Mouse (Mus musculus) lung, embryonic 14.5 days (tissue): ENCODE data around the gene Fgd6. TPM values are rescaled to one million over a fixed set of nuclear protein-coding genes. Genes with fewer than 3 reads are reported as not detected.

Source experiments
- ATAC-seq: fragments of 200-750 bp; cut with Nextera tagmentation; 2 replicates; pipeline ENCODE4 v1.8.0; 2017; ENCODE audit warnings: mild to moderate bottlenecking, moderate TSS enrichment, moderate library complexity; ENCODE audit not compliant: insufficient read depth
- DNase-seq: peaks from one replicate; pipeline ENCODE4 v3.0.0-alpha.2; 2015
- H3K27ac ChIP-seq: fragments of 300-500 bp; sonication (generic); 2 replicates; pipeline ENCODE4 v1.5.1; 2014; ENCODE audit warnings: low read depth, mild to moderate bottlenecking, moderate library complexity
- H3K27me3 ChIP-seq: fragments of 300-500 bp; sonication (generic); 2 replicates; pipeline ENCODE4 v1.6.1; 2014; ENCODE audit warnings: low read length, control low read depth; ENCODE audit not compliant: insufficient read depth
- H3K36me3 ChIP-seq: fragments of 300-500 bp; sonication (generic); 2 replicates; pipeline ENCODE4 v1.6.1; 2014; ENCODE audit warnings: control low read depth; ENCODE audit not compliant: insufficient read depth
- H3K4me1 ChIP-seq: fragments of 300-500 bp; sonication (generic); 2 replicates; pipeline ENCODE4 v1.6.1; 2014; ENCODE audit warnings: antibody characterized with exemption, control low read depth; ENCODE audit not compliant: insufficient read depth
- H3K4me2 ChIP-seq: fragments of 300-500 bp; sonication (generic); 2 replicates; pipeline ENCODE4 v1.6.1; 2014; ENCODE audit warnings: mild to moderate bottlenecking
- H3K4me3 ChIP-seq: fragments of 300-500 bp; sonication (generic); 2 replicates; pipeline ENCODE4 v1.5.1; 2014; ENCODE audit warnings: low read depth, low read length
- H3K9ac ChIP-seq: fragments of 300-500 bp; sonication (generic); 2 replicates; pipeline ENCODE4 v1.6.1; 2014
- H3K9me3 ChIP-seq: fragments of 300-500 bp; sonication (generic); 2 replicates; pipeline ENCODE4 v1.6.1; 2016; ENCODE audit warnings: low read depth, low read length, control low read depth
- CTCF ChIP-seq: IDR thresholded peaks from 2 replicates; pipeline ENCODE4 v1.5.1; 2016; ENCODE audit warnings: antibody characterized with exemption, low read depth
- WGBS: fragments of 180-500 bp; shearing (Covaris S2); extraction: QIAGEN DNeasy Blood & Tissue Kit; methylation state at CpG from one replicate; pipeline ENCODE4 v1.1.7; 2014; 5-methylcytosine and 5-hydroxymethylcytosine counted together
- polyA plus RNA-seq: library from polyadenylated mRNA; unstranded; fragments of >200 nt; fragmentation: Nextera tagmentation; extraction: Ambion mirVana; gene quantifications from 2 replicates; pipeline ENCODE4 v1.2.1, GENCODE M21; 2014

Fgd6 gene
- polyA plus RNA-seq, 1 experiment from 2014 or later: 3.6 TPM

GRCm38 (mm10) chr10:94108791-94109190 is 73.0 kb downstream of the Fgd6 start:
- Histone ChIP-seq H3K4me3 (no peak overlapping the region), H3K9ac (no peak overlapping the region), H3K27me3 (no peaks in the 10 kb centered on the region), H3K9me3 (no peaks in the 10 kb centered on the region), H3K4me1 (no peaks in the 10 kb centered on the region), H3K27ac (no peak overlapping the region), H3K4me2 (no peak overlapping the region), H3K36me3 (no peaks in the 10 kb centered on the region)
- no peak for DNase-seq
- no peak for TF ChIP-seq CTCF
- WGBS: 89% methylated on average over 6 of the region's 6 CpGs
- ATAC-seq: no peak

- H3K4me1 ChIP-seq: no peaks in the 10 kb centered on the region
- ATAC-seq (no peak), DNase-seq (no peak)
- WGBS: 71% methylated on average over 9 of the region's 9 CpGs
- no peak overlapping the region for H3K4me3 ChIP-seq
- H3K27ac ChIP-seq: no peak overlapping the region
- no peaks in the 10 kb centered on the region for H3K9me3 ChIP-seq
- no peak overlapping the region for H3K9ac ChIP-seq
- no peak for TF ChIP-seq CTCF
- H3K4me2 ChIP-seq: no peak overlapping the region
- no peaks in the 10 kb centered on the region for H3K36me3 ChIP-seq
- no peaks in the 10 kb centered on the region for H3K27me3 ChIP-seq
These were observed 75.3 kb downstream of the Fgd6 start for GRCm38 (mm10) chr10:94110834-94111754.

- ATAC-seq (no peak), DNase-seq (no peak)
- Histone ChIP-seq H3K4me3 (no peak overlapping the region), H3K4me1 (no peaks in the 10 kb centered on the region), H3K9ac (no peak overlapping the region), H3K36me3 (no peaks in the 10 kb centered on the region), H3K27me3 (no peaks in the 10 kb centered on the region), H3K4me2 (no peak overlapping the region), H3K27ac (no peak overlapping the region), H3K9me3 (no peaks in the 10 kb centered on the region)
- no peak for TF ChIP-seq CTCF
- 77% methylated on average over 3 of the region's 3 CpGs for WGBS
These were observed 76.4 kb downstream of the Fgd6 start for GRCm38 (mm10) chr10:94112207-94112606.

- WGBS: 27% methylated on average over 6 of the region's 6 CpGs
- H3K9ac ChIP-seq: no peak overlapping the region
- peak; percentile 74 for TF ChIP-seq CTCF
- no peaks in the 10 kb centered on the region for H3K27me3 ChIP-seq
- H3K4me1 ChIP-seq: no peaks in the 10 kb centered on the region
- ATAC-seq (peak; percentile 80), DNase-seq (peak; percentile 93)
- no peak overlapping the region for H3K4me3 ChIP-seq
- H3K36me3 ChIP-seq: no peaks in the 10 kb centered on the region
- no peaks in the 10 kb centered on the region for H3K9me3 ChIP-seq
- peak overlapping the region; percentile 16; the same call in 1 of the 2 replicates for H3K4me2 ChIP-seq
- H3K27ac ChIP-seq: peak overlapping the region; percentile 27; the same call in 1 of the 2 replicates
These were observed 80.2 kb downstream of the Fgd6 start for GRCm38 (mm10) chr10:94115893-94116599.

GRCm38 (mm10) chr10:94116781-94117340 is 81.1 kb downstream of the Fgd6 start:
- 41% methylated on average over 12 of the region's 12 CpGs for WGBS
- no peaks in the 10 kb centered on the region for H3K27me3 ChIP-seq
- DNase-seq: peak; percentile 67
- H3K4me2 ChIP-seq: no peak overlapping the region
- no peaks in the 10 kb centered on the region for H3K36me3 ChIP-seq
- ATAC-seq: no peak; the same call in 1 of the 2 replicates
- no peak for TF ChIP-seq CTCF
- no peak overlapping the region for H3K27ac ChIP-seq
- no peak overlapping the region for H3K4me3 ChIP-seq
- no peak overlapping the region for H3K9ac ChIP-seq
- no peaks in the 10 kb centered on the region for H3K9me3 ChIP-seq
- no peaks in the 10 kb centered on the region for H3K4me1 ChIP-seq

- H3K27ac ChIP-seq: no peak overlapping the region
- H3K9ac ChIP-seq: no peak overlapping the region
- no peaks in the 10 kb centered on the region for H3K4me1 ChIP-seq
- no peak overlapping the region for H3K4me3 ChIP-seq
- no peaks in the 10 kb centered on the region for H3K27me3 ChIP-seq
- H3K36me3 ChIP-seq: no peaks in the 10 kb centered on the region
- DNase-seq (no peak), ATAC-seq (no peak)
- WGBS: 78% methylated on average over 3 of the region's 3 CpGs
- no peaks in the 10 kb centered on the region for H3K9me3 ChIP-seq
- H3K4me2 ChIP-seq: no peak overlapping the region
- TF ChIP-seq CTCF: no peak
These were observed 82.1 kb downstream of the Fgd6 start for GRCm38 (mm10) chr10:94117916-94118315.

- H3K4me1 ChIP-seq: no peaks in the 10 kb centered on the region
- H3K27ac ChIP-seq: no peak overlapping the region
- WGBS: 79% methylated on average over 7 of the region's 7 CpGs
- TF ChIP-seq CTCF: no peak
- H3K4me2 ChIP-seq: no peak overlapping the region
- no peak overlapping the region for H3K4me3 ChIP-seq
- no peak for ATAC-seq
- no peaks in the 10 kb centered on the region for H3K9me3 ChIP-seq
- no peaks in the 10 kb centered on the region for H3K36me3 ChIP-seq
- H3K9ac ChIP-seq: no peak overlapping the region
- DNase-seq: no peak
- no peaks in the 10 kb centered on the region for H3K27me3 ChIP-seq
These were observed 83.2 kb downstream of the Fgd6 start for GRCm38 (mm10) chr10:94118993-94119392.
